Mouse (Mus musculus) cerebellum, adult 18-20 months (tissue): ENCODE data around the gene Nfe2.

Experiments used
- DNase-seq, 2 experiments: peaks; one replicate each; pipeline ENCODE4 v3.0.0; 2021

Gene Nfe2

DNA sequence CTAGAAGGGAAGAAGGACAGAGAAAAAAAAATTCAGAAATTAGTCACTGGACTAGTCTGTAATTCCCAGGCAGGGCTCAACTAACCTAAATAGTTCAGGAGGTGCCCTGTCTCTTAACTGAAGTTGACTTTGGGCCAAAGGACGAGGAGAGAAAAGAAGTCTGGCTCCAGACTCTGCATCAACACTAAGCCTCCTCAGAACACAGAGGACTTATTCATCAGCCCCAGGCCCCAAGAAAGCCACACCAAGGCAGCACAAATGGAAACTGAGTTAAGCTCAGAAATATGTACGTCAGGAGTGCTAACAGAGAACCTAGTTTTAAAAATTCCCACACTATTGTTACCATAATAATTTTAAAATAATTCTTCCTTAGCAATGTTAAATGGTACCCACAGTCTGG, 44.1 kb downstream of the Nfe2 start:
- DNase-seq, result no peak

DNA sequence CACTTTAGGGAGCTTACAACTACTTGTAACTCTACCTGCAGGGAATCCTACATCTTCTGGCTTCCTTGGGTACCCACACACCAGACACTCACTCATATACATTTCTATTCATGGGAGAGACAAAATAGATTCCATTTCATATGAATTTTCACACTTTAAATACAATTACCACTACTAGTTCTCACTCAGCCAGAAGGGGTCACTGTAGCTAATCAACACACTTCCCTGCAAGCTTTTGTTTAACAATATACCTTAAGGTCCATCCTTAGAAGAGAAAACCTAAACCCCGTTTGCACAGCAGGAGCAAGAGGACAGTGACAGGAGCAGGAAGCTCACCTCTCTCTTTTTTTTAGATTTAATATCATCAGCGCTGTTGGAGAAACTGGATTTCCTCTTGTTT, 53.0 kb downstream of the Nfe2 start:
- DNase-seq, result no peak

DNA sequence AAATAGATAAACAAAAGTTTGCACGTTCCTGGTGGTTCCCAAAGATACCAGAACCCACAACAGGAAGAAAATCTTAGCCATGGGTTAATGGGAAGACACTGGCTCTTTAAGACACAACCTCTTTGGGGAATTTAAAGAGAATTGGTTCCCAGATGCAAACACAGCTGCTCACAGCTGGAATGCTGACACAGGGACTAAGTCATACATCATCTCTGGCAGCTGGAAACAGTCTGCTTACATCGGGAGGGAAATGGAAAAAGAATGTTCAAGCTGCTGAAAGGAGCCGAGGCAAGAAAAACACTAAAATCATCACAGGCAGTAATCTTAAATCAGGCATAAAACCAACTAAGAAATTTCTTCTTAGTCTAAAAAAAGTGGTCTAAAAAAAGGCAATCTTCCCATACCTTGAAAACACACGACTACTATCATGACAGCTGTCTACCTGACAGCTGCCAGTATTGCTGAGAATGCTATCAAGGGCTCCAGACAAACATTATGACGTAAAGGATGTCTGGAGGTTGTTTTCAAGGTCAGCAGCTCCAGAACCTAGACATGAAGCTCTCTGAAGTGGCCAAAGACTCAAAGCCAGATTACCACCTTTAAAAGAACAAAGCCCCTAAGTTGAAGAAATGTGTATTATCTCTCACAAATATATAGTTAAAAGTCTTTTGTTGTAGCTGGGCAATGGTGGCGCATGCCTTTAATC, 56.0 kb downstream of the Nfe2 start:
- DNase-seq, result no peak
